Mouse (Mus musculus): ENCODE results near the gene C2cd5.

Gene C2cd5

GRCm38 (mm10) chr6:143116779-143117178, 16.8 kb upstream of the C2cd5 start:
- in situ Hi-C loops (cut with MboI, MseI), result loop anchor here (5.0 to 25.0 kb wide), 2 partner anchors 46 to 729 kb away; partner anchors contain the start of genes Golt1b (in 1 of the 2) and Recql (in 1 of the 2)

- in situ Hi-C loops (cut with MboI, MseI), result loop anchor here (5.0 to 25.0 kb wide), 2 partner anchors 47 to 728 kb away; partner anchors contain the start of genes Golt1b (in 1 of the 2) and Recql (in 1 of the 2)
Observed at GRCm38 (mm10) chr6:143115505-143115904, 15.6 kb upstream of the C2cd5 start.

- in situ Hi-C loops (cut with MboI, MseI), result loop anchor here (5.0 to 25.0 kb wide), 2 partner anchors 47 to 728 kb away; partner anchors contain the start of genes Golt1b (in 1 of the 2) and Recql (in 1 of the 2)
Observed at GRCm38 (mm10) chr6:143115011-143115445, 15.1 kb upstream of the C2cd5 start.

GRCm38 (mm10) chr6:143114556-143114955, 14.6 kb upstream of the C2cd5 start:
- in situ Hi-C loops (cut with MboI, MseI), result loop anchor here in 1 of 2 experiments (25.0 kb wide), 1 partner anchor 727 kb away; the partner anchor contains the start of genes Golt1b and Recql

- in situ Hi-C loops (cut with MboI, MseI), result loop anchor here in 1 of 2 experiments (25.0 kb wide), 1 partner anchor 723 kb away; the partner anchor contains the start of genes Golt1b and Recql
Observed at GRCm38 (mm10) chr6:143110371-143110770, 10.4 kb upstream of the C2cd5 start.

- in situ Hi-C loops (cut with MboI, MseI), result loop anchor here in 1 of 2 experiments (25.0 kb wide), 1 partner anchor 722 kb away; the partner anchor contains the start of genes Golt1b and Recql
Observed at GRCm38 (mm10) chr6:143109622-143110218, 9.8 kb upstream of the C2cd5 start.

GRCm38 (mm10) chr6:143108031-143108430, 8.1 kb upstream of the C2cd5 start:
- in situ Hi-C loops (cut with MboI, MseI), result loop anchor here in 1 of 2 experiments (25.0 kb wide), 1 partner anchor 721 kb away; the partner anchor contains the start of genes Golt1b and Recql

GRCm38 (mm10) chr6:143107611-143108010, 7.7 kb upstream of the C2cd5 start:
- in situ Hi-C loops (cut with MboI, MseI), result loop anchor here in 1 of 2 experiments (25.0 kb wide), 1 partner anchor 720 kb away; the partner anchor contains the start of genes Golt1b and Recql

GRCm38 (mm10) chr6:143105766-143106165, 5.8 kb upstream of the C2cd5 start:
- in situ Hi-C loops (cut with MboI, MseI), result loop anchor here in 1 of 2 experiments (25.0 kb wide), 1 partner anchor 718 kb away; the partner anchor contains the start of genes Golt1b and Recql

- in situ Hi-C loops (cut with MboI, MseI), result loop anchor here in 1 of 2 experiments (5.0 to 25.0 kb wide), 2 partner anchors 68 to 717 kb away; partner anchors contain the start of genes Golt1b and Recql
Observed at GRCm38 (mm10) chr6:143103981-143104680, 4.2 kb upstream of the C2cd5 start.

- in situ Hi-C loops (cut with MboI, MseI), result loop anchor here in 1 of 2 experiments (5.0 to 25.0 kb wide), 2 partner anchors 72 to 713 kb away; partner anchors contain the start of genes Golt1b and Recql
Observed at GRCm38 (mm10) chr6:143100478-143101115, 656 bp upstream of the C2cd5 start.

- in situ Hi-C loops (cut with MboI, MseI), result loop anchor here in 1 of 2 experiments (5.0 kb wide), 1 partner anchor 78 kb away; no protein-coding TSS in a partner anchor
Observed at GRCm38 (mm10) chr6:143099281-143099680, 660 bp downstream of the C2cd5 start.

- in situ Hi-C loops (cut with MboI, MseI), result loop anchor here in 1 of 2 experiments (5.0 kb wide), 1 partner anchor 82 kb away; no protein-coding TSS in a partner anchor
Observed at GRCm38 (mm10) chr6:143095126-143095525, 4.8 kb downstream of the C2cd5 start.

- in situ Hi-C loops (cut with MboI, MseI), result no loop called here
Observed at GRCm38 (mm10) chr6:143092856-143093255, 7.1 kb downstream of the C2cd5 start.

- in situ Hi-C loops (cut with MboI, MseI), result no loop called here
Observed at GRCm38 (mm10) chr6:143091076-143091475, 8.9 kb downstream of the C2cd5 start.

GRCm38 (mm10) chr6:143087332-143087731, 12.6 kb downstream of the C2cd5 start:
- in situ Hi-C loops (cut with MboI, MseI), result no loop called here

- in situ Hi-C loops (cut with MboI, MseI), result no loop called here
Observed at GRCm38 (mm10) chr6:143085898-143086297, 14.0 kb downstream of the C2cd5 start.

GRCm38 (mm10) chr6:143084314-143085025, 15.5 kb downstream of the C2cd5 start:
- in situ Hi-C loops (cut with MboI, MseI), result no loop called here

GRCm38 (mm10) chr6:143081479-143082106, 18.3 kb downstream of the C2cd5 start:
- in situ Hi-C loops (cut with MboI, MseI), result no loop called here

- in situ Hi-C loops (cut with MboI, MseI), result no loop called here
Observed at GRCm38 (mm10) chr6:143080774-143081173, 19.2 kb downstream of the C2cd5 start.

Data from T-helper 17 cell (primary cell).